Mouse (Mus musculus) lung, postnatal 0 days (tissue): ENCODE results near the gene Fam222a.

Experiments
- CTCF ChIP-seq: IDR thresholded peaks from 2 replicates; pipeline ENCODE4 v1.5.1; 2016; ENCODE audit warnings: antibody characterized with exemption, mild to moderate bottlenecking
- EP300 ChIP-seq: IDR thresholded peaks from 2 replicates; pipeline ENCODE4 v1.6.1; 2016; ENCODE audit warnings: antibody characterized with exemption, mild to moderate bottlenecking, control low read depth

DNA sequence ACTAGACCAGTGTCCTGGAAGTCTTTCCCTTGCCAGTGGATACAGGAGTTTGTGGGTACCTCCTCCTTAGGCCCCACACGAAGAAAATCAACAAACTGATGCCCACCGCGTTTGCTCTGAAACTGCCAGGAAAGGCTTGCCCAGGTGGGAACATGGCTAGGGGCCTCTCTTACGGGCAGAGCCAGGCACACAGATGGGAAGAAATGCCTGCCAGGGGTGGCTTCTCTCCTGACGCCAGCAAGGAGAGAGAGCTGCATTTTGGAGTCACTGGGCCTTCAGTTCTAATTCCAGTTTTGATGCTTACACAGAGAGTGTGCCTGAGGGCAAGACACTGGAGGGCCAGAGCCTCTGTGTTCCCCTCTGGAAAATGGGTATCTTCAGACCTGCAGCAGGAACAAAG, 78.1 kb downstream of the Fam222a start:
- TF ChIP-seq CTCF (no peak), EP300 (no peak)
